Mouse (Mus musculus) lung, postnatal 14 days (tissue): ENCODE results near the gene Nanp.

Source experiments
- DNase-seq: peaks from one replicate; pipeline ENCODE4 v3.0.0; 2021

Nanp gene

GRCm38 (mm10) chr2:150995324-150995723, 43.9 kb downstream of the Nanp start:
- no peak for DNase-seq

- DNase-seq = no peak
Observed at GRCm38 (mm10) chr2:150991050-150991449, 48.1 kb downstream of the Nanp start.

- no peak for DNase-seq
Observed at GRCm38 (mm10) chr2:150990506-150990905, 48.7 kb downstream of the Nanp start.

GRCm38 (mm10) chr2:150985359-150985758, 53.8 kb downstream of the Nanp start:
- no peak for DNase-seq

- no peak for DNase-seq
Observed at GRCm38 (mm10) chr2:150982051-150982450, 57.1 kb downstream of the Nanp start.

- DNase-seq = no peak
Observed at GRCm38 (mm10) chr2:150981524-150981923, 57.7 kb downstream of the Nanp start.

- DNase-seq = no peak
Observed at GRCm38 (mm10) chr2:150979861-150980620, 59.2 kb downstream of the Nanp start.
